Mouse (Mus musculus) MEL-GATA-1-ER (cell line): ENCODE measurements around the gene Gm45140.

Experiments used
- DNase-seq: peaks from one replicate; pipeline ENCODE4 v3.0.0-alpha.2; 2012; ENCODE audit warnings: low read depth; ENCODE audit errors: extremely low read depth

The Gm45140 gene

GRCm38 (mm10) chr6:87845031-87845695 lies 9.6 kb upstream of the Gm45140 start:
- DNase-seq, result no peak

- no peak for DNase-seq
Measured at GRCm38 (mm10) chr6:87842254-87842653, 6.7 kb upstream of the Gm45140 start.

- no peak for DNase-seq
Measured at GRCm38 (mm10) chr6:87841635-87842034, 6.0 kb upstream of the Gm45140 start.

DNA sequence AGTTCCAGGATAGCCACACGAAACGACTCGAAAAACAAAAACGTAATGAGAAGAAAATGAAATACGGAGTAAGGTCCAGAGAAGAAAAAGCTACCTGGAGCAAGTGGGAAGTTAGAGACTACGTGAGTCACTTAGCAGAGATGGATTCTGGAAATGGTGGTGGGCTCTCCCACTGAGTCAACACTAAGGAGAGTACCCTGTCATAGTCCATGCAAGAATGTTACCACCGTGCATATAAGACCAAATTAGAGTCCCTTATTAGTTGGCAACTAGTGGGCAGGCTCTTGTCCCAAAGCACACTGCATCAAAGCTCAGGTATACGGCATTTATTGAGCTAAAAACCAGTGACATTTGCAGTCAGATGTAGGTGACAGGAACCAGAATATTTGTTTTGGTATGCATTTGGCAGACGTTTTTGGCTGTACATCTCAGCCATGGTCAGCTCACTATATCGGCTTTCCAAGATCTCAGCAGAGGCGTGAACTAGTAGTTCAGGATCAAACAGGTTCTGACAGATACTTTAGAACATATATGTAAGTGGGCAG lies 4.3 kb upstream of the Gm45140 start:
- DNase-seq, result no peak

GRCm38 (mm10) chr6:87838551-87839197 lies 3.1 kb upstream of the Gm45140 start, which contains the start of gene Isy1:
Gene Isy1 (minus strand): TSS chr6:87838798.
- peak; percentile 95 for DNase-seq

GRCm38 (mm10) chr6:87820366-87820765 lies 15.2 kb downstream of the Gm45140 start:
- no peak for DNase-seq

- no peak for DNase-seq
Measured at GRCm38 (mm10) chr6:87814486-87814885, 21.1 kb downstream of the Gm45140 start.

DNA sequence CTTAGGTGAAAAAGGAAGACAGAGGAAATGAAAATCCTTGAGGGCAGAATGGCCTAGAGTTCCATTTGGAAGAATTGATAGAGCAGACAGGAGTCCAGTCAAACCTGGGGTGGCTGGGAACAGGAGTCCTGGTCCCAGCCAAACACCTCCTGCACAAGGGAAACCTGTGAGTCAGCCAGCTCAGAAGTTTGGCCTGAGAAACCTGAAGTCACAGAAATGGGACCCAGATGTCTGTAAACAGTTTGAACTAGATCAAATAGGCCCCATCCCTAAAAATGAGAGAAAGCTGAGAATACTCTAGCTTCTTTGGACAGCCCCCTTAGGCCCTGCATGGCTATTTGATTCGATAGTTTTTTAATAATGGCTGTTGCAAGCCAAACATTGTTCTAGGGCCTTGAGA lies 22.9 kb downstream of the Gm45140 start:
- DNase-seq, result no peak

DNA sequence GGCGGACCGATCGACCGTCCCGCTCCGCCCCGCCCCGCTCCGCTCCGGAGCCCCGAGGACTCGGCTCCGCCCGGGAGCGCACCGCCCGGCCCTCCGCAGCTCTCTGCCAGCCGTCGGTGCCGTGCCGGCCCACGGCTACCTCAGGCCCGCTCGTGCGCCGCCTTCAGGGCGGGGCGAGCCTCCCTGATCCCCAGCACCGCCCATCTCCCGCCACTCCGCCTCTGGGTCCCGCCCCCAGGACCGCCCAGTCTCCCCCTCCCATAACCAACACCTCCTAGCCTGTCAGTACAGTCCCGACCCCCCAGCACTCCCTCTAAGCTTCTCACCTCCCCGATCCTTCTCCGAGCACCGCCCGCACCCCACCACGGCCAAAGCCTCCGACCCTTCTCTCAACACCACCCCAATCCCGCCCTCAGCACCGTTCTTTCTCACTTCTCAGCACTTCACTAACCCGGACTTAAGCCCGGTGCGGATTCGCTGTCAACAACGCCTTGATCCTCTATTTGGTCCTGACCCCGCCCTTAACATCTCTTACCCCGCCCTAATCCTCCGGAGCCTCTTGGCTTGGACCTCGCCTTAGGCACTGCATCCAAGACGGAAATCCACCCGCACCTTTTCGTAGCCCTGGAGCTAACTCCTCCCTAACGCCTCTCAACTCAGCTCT lies 23.8 kb downstream of the Gm45140 start, which contains the start of gene Rab43:
Gene Rab43 (minus strand): TSS at position 490 of the 664 bp plus-strand sequence.
- DNase-seq, result peak; percentile 80

DNA sequence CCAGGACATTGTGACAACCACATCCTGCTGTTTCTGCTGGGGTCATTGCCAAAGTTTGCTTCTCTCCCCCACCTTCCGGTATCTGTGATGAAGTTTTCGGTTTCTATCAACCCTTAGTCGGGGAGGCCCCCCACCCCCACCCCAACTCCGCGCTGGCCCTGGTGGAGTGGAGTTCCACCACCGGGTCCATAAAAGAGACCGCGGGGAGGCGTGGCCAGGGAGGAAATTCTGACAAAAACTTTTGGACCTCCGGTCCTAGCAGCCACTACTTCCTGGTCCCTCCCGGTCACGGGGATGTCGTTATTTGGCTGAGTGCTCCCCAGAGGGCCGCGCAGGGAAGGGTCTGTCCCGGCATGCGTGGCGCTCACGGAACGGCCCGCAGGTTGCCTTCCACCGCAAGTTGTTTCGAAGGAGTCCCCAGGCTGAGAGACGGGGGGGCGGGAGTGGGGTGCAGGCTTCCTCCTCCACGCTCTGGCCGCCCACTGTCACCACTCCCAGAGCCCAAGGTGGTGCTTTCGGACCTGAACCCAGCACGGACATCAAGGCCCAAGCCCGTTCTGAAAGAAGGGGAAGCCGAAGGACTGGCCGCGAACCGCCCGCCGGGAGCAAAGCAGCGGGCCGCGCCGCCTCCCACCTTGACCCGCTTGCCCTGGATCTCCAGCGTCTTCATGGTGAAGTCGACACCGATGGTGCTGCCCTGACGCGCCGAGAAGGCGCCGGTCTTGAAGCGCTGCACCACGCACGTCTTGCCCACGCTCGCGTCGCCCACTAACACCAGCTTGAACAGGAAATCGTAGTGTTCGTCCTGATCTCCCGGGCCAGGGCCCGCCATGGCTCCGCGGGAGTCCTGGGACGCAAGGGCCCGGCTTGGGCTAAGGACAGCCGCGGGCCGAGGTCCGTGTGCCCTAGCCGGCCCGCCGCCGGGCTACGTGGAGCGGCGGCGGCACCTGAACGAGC lies 24.6 kb downstream of the Gm45140 start:
- DNase-seq, result no peak

DNA sequence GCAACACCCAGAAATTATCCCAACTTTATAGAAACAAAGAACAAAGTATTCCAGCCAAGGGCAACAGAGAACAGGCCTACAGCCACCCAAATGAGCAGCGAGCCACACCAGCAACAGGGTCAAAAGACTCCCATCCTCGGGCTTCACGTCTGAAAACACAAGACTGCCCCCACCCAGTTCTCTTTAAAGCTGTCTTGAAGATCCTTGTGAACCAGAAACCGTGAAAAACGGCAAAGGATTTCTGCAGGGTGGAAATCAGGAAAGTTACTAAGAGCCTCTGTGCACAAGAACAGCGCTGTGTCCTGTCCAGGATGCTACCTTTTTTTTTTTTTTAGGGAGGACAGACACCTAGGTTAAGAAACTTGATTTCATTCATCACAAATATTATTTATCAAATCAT lies 25.3 kb downstream of the Gm45140 start:
- DNase-seq, result no peak

- DNase-seq, result no peak
Measured at GRCm38 (mm10) chr6:87809651-87810161, 25.9 kb downstream of the Gm45140 start.

- no peak for DNase-seq
Measured at GRCm38 (mm10) chr6:87809144-87809543, 26.5 kb downstream of the Gm45140 start.

- DNase-seq, result no peak
Measured at GRCm38 (mm10) chr6:87808521-87808920, 27.1 kb downstream of the Gm45140 start.

DNA sequence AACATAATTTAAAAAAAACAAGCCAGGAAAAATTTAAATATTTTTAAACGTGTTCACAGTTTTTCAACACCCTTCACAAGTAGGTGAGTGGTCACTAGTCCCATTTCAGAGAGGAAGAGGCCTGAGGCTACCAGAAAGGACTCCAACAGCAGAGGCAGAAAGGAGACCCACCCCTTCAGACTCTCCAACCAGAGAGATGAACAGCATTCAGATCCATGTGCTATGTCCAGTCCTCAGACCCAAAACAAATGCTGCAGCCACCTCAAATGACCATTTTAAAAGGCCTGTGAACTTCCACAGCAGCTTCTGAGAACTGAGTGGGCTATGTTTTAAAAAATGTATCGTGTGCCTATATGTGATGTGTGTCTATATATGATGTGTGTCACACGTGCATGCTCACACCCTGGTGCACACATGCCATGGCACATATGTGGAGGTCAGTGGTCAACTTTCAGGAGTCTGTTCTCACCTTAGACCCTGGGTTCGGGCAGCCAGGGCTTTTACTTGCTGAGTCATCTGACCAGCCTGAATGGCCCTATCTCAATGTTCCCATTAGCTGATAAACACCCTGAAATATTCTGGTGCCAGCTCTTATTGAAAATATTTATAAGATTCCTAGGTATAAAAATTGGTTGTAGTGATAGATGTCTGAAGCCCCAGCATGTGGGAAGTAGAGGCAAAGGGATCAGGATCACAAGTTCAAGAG lies 27.7 kb downstream of the Gm45140 start:
- DNase-seq, result no peak

DNA sequence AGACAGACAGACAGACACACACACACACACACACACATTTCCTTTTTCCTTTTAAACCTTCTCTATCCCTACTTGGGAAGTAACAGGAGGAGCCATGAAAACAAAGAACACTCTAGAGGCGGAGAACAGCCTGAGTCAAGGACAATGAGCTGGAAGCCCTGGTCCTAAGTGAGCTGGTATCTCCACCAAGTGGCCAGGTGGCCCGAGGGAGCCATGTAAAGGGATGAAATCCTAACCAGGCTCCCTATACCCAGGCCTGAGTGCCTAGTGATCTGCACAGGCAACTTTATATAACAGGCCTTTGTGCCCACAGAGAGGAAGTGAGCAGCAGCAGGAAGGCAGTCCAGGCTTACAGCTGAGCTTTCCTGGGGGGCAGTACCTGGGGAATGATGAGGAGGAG lies 28.7 kb downstream of the Gm45140 start:
- DNase-seq, result no peak

DNA sequence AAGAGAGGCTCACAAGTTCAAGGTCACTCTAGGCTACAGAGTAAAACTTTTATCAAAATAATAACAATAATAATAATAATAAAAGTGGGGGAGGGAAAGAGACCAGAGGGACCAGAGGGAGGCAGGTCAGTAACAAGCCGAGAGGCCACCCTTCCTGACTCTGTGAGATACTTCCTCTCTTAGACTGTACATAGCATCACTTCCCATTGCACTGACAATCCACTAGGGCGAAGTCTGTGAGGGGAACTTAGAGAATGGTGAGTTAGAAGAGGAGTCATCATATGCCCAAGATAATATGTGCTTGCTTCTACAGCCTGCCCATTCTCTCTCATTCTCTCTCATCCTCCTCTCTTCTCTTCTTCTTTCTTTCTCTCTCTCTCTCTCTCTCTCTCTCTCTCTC lies 29.6 kb downstream of the Gm45140 start:
- peak; percentile 65 for DNase-seq

DNA sequence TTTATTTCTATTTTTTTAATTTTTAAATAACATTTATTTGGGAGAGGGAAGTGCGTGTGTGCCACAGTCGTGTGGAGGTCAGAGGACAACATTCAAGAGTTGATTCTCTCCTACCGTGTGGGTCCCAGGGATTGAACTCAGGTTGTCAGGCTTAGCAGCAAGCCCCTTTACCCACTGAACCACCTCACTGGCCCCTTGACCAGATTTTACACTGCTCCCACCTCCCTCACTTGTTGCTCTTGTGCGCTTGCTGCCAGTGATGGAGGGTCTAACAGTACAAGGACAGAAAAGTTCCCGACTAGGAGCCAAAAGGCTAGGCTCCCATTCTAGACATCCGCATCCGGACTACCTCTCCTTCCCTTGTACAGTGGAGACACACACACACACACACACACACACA lies 30.1 kb downstream of the Gm45140 start:
- no peak for DNase-seq

- no peak for DNase-seq
Measured at GRCm38 (mm10) chr6:87804886-87805285, 30.7 kb downstream of the Gm45140 start.

DNA sequence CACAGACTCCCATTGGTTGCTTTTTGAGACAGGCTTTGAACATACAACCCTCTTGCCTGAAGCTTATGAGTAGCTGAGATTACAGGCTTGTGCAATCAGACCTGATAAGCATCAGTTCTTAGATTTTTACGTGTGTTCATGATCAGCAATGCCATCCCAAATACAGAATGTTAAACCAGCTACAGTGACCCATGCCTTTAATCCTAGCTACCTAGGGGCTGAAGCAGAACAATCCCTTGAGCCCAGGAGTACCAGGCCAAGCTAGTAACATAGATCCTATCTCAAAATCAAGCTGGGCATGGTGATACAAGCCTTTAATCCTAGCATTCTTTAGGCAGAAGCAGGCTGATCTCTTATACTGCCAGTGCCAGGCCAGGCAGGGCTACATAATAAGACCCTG lies 31.6 kb downstream of the Gm45140 start:
- DNase-seq, result no peak
